ENCODE assay signal across 8 mouse cellular contexts in the genomic region with DNA sequence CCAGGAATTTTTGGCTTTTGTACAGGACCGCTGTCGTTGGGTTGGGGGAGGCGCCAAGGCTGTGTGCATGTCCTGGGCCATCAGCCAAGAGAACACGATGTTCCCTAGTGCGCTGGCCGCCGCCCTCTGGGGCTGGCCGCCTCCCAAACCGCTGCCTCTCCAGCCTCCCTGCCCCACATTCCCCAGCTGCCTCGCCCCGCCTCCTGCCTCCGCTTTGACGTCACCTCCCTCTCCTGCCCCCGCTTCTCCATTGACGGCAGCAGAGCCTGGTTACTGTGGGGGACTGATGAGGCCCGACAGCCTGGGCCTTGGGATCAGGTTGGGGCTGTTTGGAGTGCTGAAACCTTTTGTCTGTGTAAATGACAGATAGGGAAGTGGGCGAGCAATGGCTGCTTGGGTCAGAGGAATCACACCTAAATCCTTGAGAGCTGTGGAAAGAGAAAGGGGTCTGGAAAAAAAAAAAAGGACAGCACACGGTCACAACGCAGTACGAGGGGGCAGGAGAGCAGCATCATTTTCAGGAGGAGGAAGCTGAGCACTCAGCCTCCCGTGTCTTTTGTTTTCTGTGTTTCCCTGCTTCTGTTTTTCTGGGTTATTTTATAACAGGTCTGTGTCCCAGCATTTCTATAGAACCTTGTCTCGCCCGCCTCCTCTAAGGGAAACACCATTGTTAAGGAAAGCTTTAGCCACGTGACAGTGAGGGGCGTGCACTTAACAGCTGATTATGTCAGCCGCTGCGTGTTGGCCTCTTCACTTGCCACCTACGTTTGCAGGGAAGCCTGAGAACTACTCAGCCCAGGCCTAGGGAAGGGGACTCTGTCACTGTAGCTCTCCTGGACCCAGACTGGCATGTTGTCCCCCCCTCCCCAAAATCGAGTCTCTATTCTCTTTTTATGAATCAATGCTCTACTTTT. TPM values are rescaled to one million over a fixed set of nuclear protein-coding genes. Genes with fewer than 3 reads are reported as not detected.
DNase-seq lines count a peak whose midpoint lies in the region; ATAC-seq lines count a peak whose summit lies in the region.

No protein-coding gene starts in this region.

- DNase-seq in Muller cell, postnatal 12 days (ENCODE audit: inconsistent ontology term): peak; percentile 100
- DNase-seq in cerebellum, postnatal 25 days: peak; percentile 85 to 89
- peak; percentile 97 to 99 for DNase-seq in frontal cortex, postnatal 36 days (ENCODE audit: low spot score in 2 of 2)
- DNase-seq in left cerebral cortex, adult 18-20 months (ENCODE audit: low spot score in 2 of 2): peak; percentile 97 to 98
- DNase-seq in lung, postnatal 4 days: peak; percentile 100
- peak; percentile 97 for DNase-seq in retina, postnatal 1 day
- DNase-seq in urinary bladder, adult 18-20 months (ENCODE audit: low spot score in 2 of 2): peak; percentile 94 to 100

- peaks cover 11% of the 10 kb centered on the region for H3K36me3 ChIP-seq in hindbrain, embryonic 15.5 days

- H3K27ac ChIP-seq in hindbrain, embryonic 15.5 days (replicated peaks): peak overlapping the region; percentile 74

- no peak for ATAC-seq in hindbrain, embryonic 15.5 days (ENCODE audit: low FRiP score, low read depth)

- H3K4me2 ChIP-seq in hindbrain, embryonic 15.5 days: peak overlapping the region; percentile 94

- no peaks in the 10 kb centered on the region for H3K9me3 ChIP-seq in hindbrain, embryonic 15.5 days

- H3K4me3 ChIP-seq in hindbrain, embryonic 15.5 days: peak overlapping the region; percentile 31

- peak overlapping the region; percentile 35 for H3K9ac ChIP-seq in hindbrain, embryonic 15.5 days

- WGBS in hindbrain, embryonic 15.5 days: under 1% methylated on average over 29 of the region's 29 CpGs

- peaks cover 72% of the 10 kb centered on the region for H3K4me1 ChIP-seq in hindbrain, embryonic 15.5 days (replicated peaks)

- no peaks in the 10 kb centered on the region for H3K27me3 ChIP-seq in hindbrain, embryonic 15.5 days

RNA-seq across cellular contexts. Expression of gene Per1, which starts 2.2 kb away (rescaled TPM):
- polyA plus RNA-seq in hindbrain, embryonic 15.5 days (2015; fragmentation: Nextera tagmentation; extraction: Ambion mirVana): 10.0 and 10.1 TPM in 2 replicates
- total RNA-seq in left cerebral cortex, adult 18-20 months (2021): 100 to 1,000 TPM; 129 to 133 TPM

RNA-seq across cellular contexts. Expression of gene Vamp2, which starts 9.0 kb away (rescaled TPM):
- 317 and 437 TPM in 2 replicates for polyA plus RNA-seq in hindbrain, embryonic 15.5 days (2015; fragmentation: Nextera tagmentation; extraction: Ambion mirVana)
- total RNA-seq in left cerebral cortex, adult 18-20 months (2021): 1,000 to 10,000 TPM; 1,053 to 1,091 TPM

RNA-seq across cellular contexts. Expression of gene Hes7, which starts 23.0 kb away (rescaled TPM):
- 0.87 and 0.98 TPM in 2 replicates for polyA plus RNA-seq in hindbrain, embryonic 15.5 days (2015; fragmentation: Nextera tagmentation; extraction: Ambion mirVana)
- total RNA-seq in left cerebral cortex, adult 18-20 months (2021): under 1 TPM; 0.42 to 0.79 TPM

RNA-seq across cellular contexts. Expression of gene 9130213A22Rik, which starts 25.1 kb away (rescaled TPM):
- polyA plus RNA-seq in hindbrain, embryonic 15.5 days (2015; fragmentation: Nextera tagmentation; extraction: Ambion mirVana): 0.40 and 0.42 TPM in 2 replicates
- total RNA-seq in left cerebral cortex, adult 18-20 months (2021): under 1 TPM; 0.53 to 0.98 TPM

RNA-seq across cellular contexts. Expression of gene Tmem107, which starts 26.6 kb away (rescaled TPM):
- polyA plus RNA-seq in hindbrain, embryonic 15.5 days (2015; fragmentation: Nextera tagmentation; extraction: Ambion mirVana): 36.6 and 41.7 TPM in 2 replicates
- 10 to 100 TPM; 23.6 to 26.8 TPM for total RNA-seq in left cerebral cortex, adult 18-20 months (2021)
